16 mouse cellular contexts compared by ENCODE assay signal in genomic region chr12:54002496-54002895, GRCm38 (mm10).
DNase-seq lines count a peak whose midpoint lies in the region.
"Had no signal": no experiment of that assay in that cellular context is flagged by ENCODE, and none has a peak within 500 bp of the region (broad histone marks: within the 10 kb centered on the region; RNA-seq: fewer than 3 reads in every experiment).

No protein-coding gene starts in this region.

- WGBS in forebrain, embryonic 10.5 days: 75% methylated on average over 4 of the region's 4 CpGs

- H3K36me3 ChIP-seq in forebrain, embryonic 10.5 days (replicated peaks): peaks cover 9% of the 10 kb centered on the region
- H3K36me3 ChIP-seq: embryonic facial prominence, embryonic 12.5 days had no signal

- H3K9me3 ChIP-seq in forebrain, embryonic 10.5 days: no peaks in the 10 kb centered on the region
- H3K9me3 ChIP-seq: embryonic facial prominence, embryonic 12.5 days; neural tube, embryonic 13.5 days had no signal

- no peak overlapping the region for H3K4me3 ChIP-seq in forebrain, embryonic 10.5 days
- H3K4me3 ChIP-seq: embryonic facial prominence, embryonic 12.5 days; neural tube, embryonic 13.5 days had no signal

- peak; percentile 22 for DNase-seq in adrenal gland, postnatal 10 days
- no peak for DNase-seq in adrenal gland, adult 2 months
- DNase-seq in kidney, postnatal 4 days: peak; percentile 9 to 16
- no peak for DNase-seq in kidney, postnatal 14 days
- DNase-seq in A20 (ENCODE audit: low read depth, low spot score): peak; percentile 5
- peak; percentile 11 for DNase-seq in brain, adult 2 months (ENCODE audit: low read depth, low spot score)
- DNase-seq in forebrain, embryonic 10.5 days (ENCODE audit: extremely low spot score, low spot score): no peak
- DNase-seq in natural killer cell, adult 2 months (ENCODE audit: low spot score in 2 of 2): no peak
- DNase-seq: cerebellum, adult 2 months; heart, postnatal 14 days; kidney, postnatal 25 days; midbrain, embryonic 14.5 days; right cerebral cortex, adult 18-20 months; thymus, postnatal 14 days had no signal

- no peak overlapping the region for H3K27ac ChIP-seq in forebrain, embryonic 10.5 days
- H3K27ac ChIP-seq: embryonic facial prominence, embryonic 12.5 days; neural tube, embryonic 13.5 days had no signal

- H3K4me1 ChIP-seq in forebrain, embryonic 10.5 days: peaks cover 19% of the 10 kb centered on the region

- no peaks in the 10 kb centered on the region for H3K27me3 ChIP-seq in forebrain, embryonic 10.5 days (ENCODE audit: poor library complexity, severe bottlenecking)
- H3K27me3 ChIP-seq: embryonic facial prominence, embryonic 12.5 days; neural tube, embryonic 13.5 days had no signal

Comparison
In these comparisons a context has a peak if more than half of its experiments do, and no peak if none do; other contexts are left out.
1. DNase-seq: peak in adrenal gland, postnatal 10 days (single experiment), kidney, postnatal 4 days (2 of 2), A20 (single experiment) and brain, adult 2 months (single experiment); none in adrenal gland, adult 2 months (single experiment), kidney, postnatal 14 days (single experiment), forebrain, embryonic 10.5 days (single experiment) and natural killer cell, adult 2 months (0 of 2).